Mouse (Mus musculus): ENCODE results near the gene Lrrc55. TPM values are rescaled to one million over a fixed set of nuclear protein-coding genes. Genes with fewer than 3 reads are reported as not detected.
A peak's percentile ranks its signal among the peaks of the same experiment; 100 is the strongest.

Gene Lrrc55
- polyA plus RNA-seq, 1 experiment from 2014 or later: 0.32 TPM

GRCm38 (mm10) chr2:85161638-85162093 is 35.3 kb downstream of the Lrrc55 start:
- Histone ChIP-seq H3K27ac (replicated peaks) (no peak overlapping the region), H3K27me3 (replicated peaks; ENCODE audit: low read depth, poor library complexity, severe bottlenecking) (no peaks in the 10 kb centered on the region)

GRCm38 (mm10) chr2:85160901-85161637 is 35.9 kb downstream of the Lrrc55 start:
- Histone ChIP-seq H3K9me3 (no peaks in the 10 kb centered on the region), H3K27ac (replicated peaks) (no peak overlapping the region), H3K4me3 (no peak overlapping the region), H3K27me3 (replicated peaks; ENCODE audit: low read depth, poor library complexity, severe bottlenecking) (no peaks in the 10 kb centered on the region), H3K36me3 (replicated peaks) (no peaks in the 10 kb centered on the region), H3K4me1 (peaks cover 25% of the 10 kb centered on the region)
- no peak for DNase-seq (ENCODE audit: low spot score)
- 76% methylated on average over 4 of the region's 4 CpGs for WGBS

More at GRCm38 (mm10) chr2:85161638-85162093, 35.3 kb downstream of the Lrrc55 start:
- 14% methylated on average over 1 of the region's 1 CpGs for WGBS
- Histone ChIP-seq H3K9me3 (no peaks in the 10 kb centered on the region), H3K4me3 (no peak overlapping the region), H3K4me1 (peaks cover 25% of the 10 kb centered on the region), H3K36me3 (replicated peaks) (no peaks in the 10 kb centered on the region)
- no peak for DNase-seq (ENCODE audit: low spot score)

- Histone ChIP-seq H3K27ac (replicated peaks) (no peak overlapping the region), H3K36me3 (replicated peaks) (no peaks in the 10 kb centered on the region), H3K9me3 (no peaks in the 10 kb centered on the region), H3K4me1 (peaks cover 17% of the 10 kb centered on the region), H3K27me3 (replicated peaks; ENCODE audit: low read depth, poor library complexity, severe bottlenecking) (no peaks in the 10 kb centered on the region), H3K4me3 (no peak overlapping the region)
- 92% methylated on average over 3 of the region's 3 CpGs for WGBS
- DNase-seq (ENCODE audit: low spot score): no peak
Observed at GRCm38 (mm10) chr2:85157382-85157781, 39.6 kb downstream of the Lrrc55 start.

GRCm38 (mm10) chr2:85156136-85156535 is 40.9 kb downstream of the Lrrc55 start:
- DNase-seq (ENCODE audit: low spot score): no peak
- H3K27ac ChIP-seq (replicated peaks): no peak overlapping the region
- WGBS: 87% methylated on average over 5 of the region's 5 CpGs

GRCm38 (mm10) chr2:85155334-85155733 is 41.7 kb downstream of the Lrrc55 start:
- no peak for DNase-seq (ENCODE audit: low spot score)
- H3K9me3 ChIP-seq: no peaks in the 10 kb centered on the region
- H3K4me3 ChIP-seq: no peak overlapping the region
- no peaks in the 10 kb centered on the region for H3K27me3 ChIP-seq (replicated peaks; ENCODE audit: low read depth, poor library complexity, severe bottlenecking)
- H3K4me1 ChIP-seq: no peaks in the 10 kb centered on the region
- WGBS: 83% methylated on average over 9 of the region's 9 CpGs
- H3K36me3 ChIP-seq (replicated peaks): no peaks in the 10 kb centered on the region
- no peak overlapping the region for H3K27ac ChIP-seq (replicated peaks)

More at GRCm38 (mm10) chr2:85156136-85156535, 40.9 kb downstream of the Lrrc55 start:
- Histone ChIP-seq H3K36me3 (replicated peaks) (no peaks in the 10 kb centered on the region), H3K4me3 (no peak overlapping the region), H3K27me3 (replicated peaks; ENCODE audit: low read depth, poor library complexity, severe bottlenecking) (no peaks in the 10 kb centered on the region), H3K4me1 (peaks cover 8% of the 10 kb centered on the region), H3K9me3 (no peaks in the 10 kb centered on the region)

GRCm38 (mm10) chr2:85151233-85151632 is 45.8 kb downstream of the Lrrc55 start:
- WGBS: 86% methylated on average over 2 of the region's 2 CpGs

GRCm38 (mm10) chr2:85150373-85150772 is 46.6 kb downstream of the Lrrc55 start:
- 78% methylated on average over 1 of the region's 1 CpGs for WGBS
- H3K4me3 ChIP-seq: no peak overlapping the region

More at GRCm38 (mm10) chr2:85151233-85151632, 45.8 kb downstream of the Lrrc55 start:
- Histone ChIP-seq H3K4me1 (no peaks in the 10 kb centered on the region), H3K27ac (replicated peaks) (no peak overlapping the region), H3K27me3 (replicated peaks; ENCODE audit: low read depth, poor library complexity, severe bottlenecking) (no peaks in the 10 kb centered on the region), H3K36me3 (replicated peaks) (no peaks in the 10 kb centered on the region), H3K9me3 (no peaks in the 10 kb centered on the region), H3K4me3 (no peak overlapping the region)
- DNase-seq (ENCODE audit: low spot score): no peak

GRCm38 (mm10) chr2:85147481-85147880 is 49.5 kb downstream of the Lrrc55 start:
- Histone ChIP-seq H3K36me3 (replicated peaks) (no peaks in the 10 kb centered on the region), H3K27ac (replicated peaks) (no peak overlapping the region), H3K9me3 (no peaks in the 10 kb centered on the region), H3K4me3 (no peak overlapping the region), H3K4me1 (no peaks in the 10 kb centered on the region), H3K27me3 (replicated peaks; ENCODE audit: low read depth, poor library complexity, severe bottlenecking) (no peaks in the 10 kb centered on the region)
- DNase-seq (ENCODE audit: low spot score): no peak
- WGBS: 87% methylated on average over 2 of the region's 2 CpGs

More at GRCm38 (mm10) chr2:85150373-85150772, 46.6 kb downstream of the Lrrc55 start:
- Histone ChIP-seq H3K4me1 (no peaks in the 10 kb centered on the region), H3K27ac (replicated peaks) (no peak overlapping the region), H3K36me3 (replicated peaks) (no peaks in the 10 kb centered on the region), H3K9me3 (no peaks in the 10 kb centered on the region), H3K27me3 (replicated peaks; ENCODE audit: low read depth, poor library complexity, severe bottlenecking) (no peaks in the 10 kb centered on the region)
- no peak for DNase-seq (ENCODE audit: low spot score)

GRCm38 (mm10) chr2:85145346-85145745 is 51.7 kb downstream of the Lrrc55 start:
- DNase-seq (ENCODE audit: low spot score): no peak
- 81% methylated on average over 3 of the region's 3 CpGs for WGBS
- Histone ChIP-seq H3K27ac (replicated peaks) (no peak overlapping the region), H3K4me1 (no peaks in the 10 kb centered on the region), H3K36me3 (replicated peaks) (no peaks in the 10 kb centered on the region), H3K9me3 (no peaks in the 10 kb centered on the region), H3K27me3 (replicated peaks; ENCODE audit: low read depth, poor library complexity, severe bottlenecking) (no peaks in the 10 kb centered on the region), H3K4me3 (no peak overlapping the region)

- Histone ChIP-seq H3K9me3 (no peaks in the 10 kb centered on the region), H3K4me1 (no peaks in the 10 kb centered on the region), H3K27me3 (replicated peaks; ENCODE audit: low read depth, poor library complexity, severe bottlenecking) (no peaks in the 10 kb centered on the region), H3K36me3 (replicated peaks) (no peaks in the 10 kb centered on the region), H3K27ac (replicated peaks) (no peak overlapping the region), H3K4me3 (no peak overlapping the region)
- WGBS: 86% methylated on average over 2 of the region's 2 CpGs
- DNase-seq (ENCODE audit: low spot score): no peak
Observed at GRCm38 (mm10) chr2:85144908-85145307, 52.1 kb downstream of the Lrrc55 start.

- H3K27ac ChIP-seq (replicated peaks): no peak overlapping the region
- no peaks in the 10 kb centered on the region for H3K9me3 ChIP-seq
- no peak overlapping the region for H3K4me3 ChIP-seq
- H3K4me1 ChIP-seq: peaks cover 7% of the 10 kb centered on the region
- DNase-seq (ENCODE audit: low spot score): no peak
- no peaks in the 10 kb centered on the region for H3K36me3 ChIP-seq (replicated peaks)
- H3K27me3 ChIP-seq (replicated peaks; ENCODE audit: low read depth, poor library complexity, severe bottlenecking): no peaks in the 10 kb centered on the region
Observed at GRCm38 (mm10) chr2:85140833-85141232, 56.2 kb downstream of the Lrrc55 start.

- H3K27me3 ChIP-seq (replicated peaks; ENCODE audit: low read depth, poor library complexity, severe bottlenecking): no peaks in the 10 kb centered on the region
- H3K27ac ChIP-seq (replicated peaks): no peak overlapping the region
- no peaks in the 10 kb centered on the region for H3K9me3 ChIP-seq
- 76% methylated on average over 7 of the region's 7 CpGs for WGBS
- no peak for DNase-seq (ENCODE audit: low spot score)
- H3K4me1 ChIP-seq: peaks cover 10% of the 10 kb centered on the region
- H3K4me3 ChIP-seq: peak overlapping the region; percentile 36; the same call in 1 of the 2 replicates
- no peaks in the 10 kb centered on the region for H3K36me3 ChIP-seq (replicated peaks)
Observed at GRCm38 (mm10) chr2:85139846-85140245, 57.2 kb downstream of the Lrrc55 start.

GRCm38 (mm10) chr2:85139393-85139792 is 57.6 kb downstream of the Lrrc55 start:
- WGBS: 65% methylated on average over 4 of the region's 4 CpGs
- H3K27ac ChIP-seq (replicated peaks): no peak overlapping the region
- peaks cover 10% of the 10 kb centered on the region for H3K4me1 ChIP-seq
- no peaks in the 10 kb centered on the region for H3K27me3 ChIP-seq (replicated peaks; ENCODE audit: low read depth, poor library complexity, severe bottlenecking)
- DNase-seq (ENCODE audit: low spot score): no peak
- H3K9me3 ChIP-seq: no peaks in the 10 kb centered on the region
- H3K4me3 ChIP-seq: peak overlapping the region; percentile 36; the same call in 1 of the 2 replicates
- no peaks in the 10 kb centered on the region for H3K36me3 ChIP-seq (replicated peaks)

Data from embryonic facial prominence, embryonic 10.5 days (tissue).